Mouse (Mus musculus) neural tube, embryonic 15.5 days (tissue): ENCODE measurements around the gene Tmem189. TPM values are rescaled to one million over a fixed set of nuclear protein-coding genes. Genes with fewer than 3 reads are reported as not detected.

Source experiments
- ATAC-seq: fragments of 200-750 bp; cut with Nextera tagmentation; 2 replicates; pipeline ENCODE4 v1.8.0; 2017; ENCODE audit warnings: mild to moderate bottlenecking, moderate TSS enrichment, moderate library complexity; ENCODE audit not compliant: low FRiP score
- H3K27ac ChIP-seq: fragments of 300-500 bp; sonication (generic); replicated peaks from 2 replicates; pipeline ENCODE4 v1.5.1; 2015; ENCODE audit warnings: mild to moderate bottlenecking, inconsistent platforms
- H3K27me3 ChIP-seq: fragments of 300-500 bp; sonication (generic); replicated peaks from 2 replicates; pipeline ENCODE4 v1.6.1; 2015; ENCODE audit warnings: inconsistent platforms
- H3K36me3 ChIP-seq: fragments of 300-500 bp; sonication (generic); 2 replicates; pipeline ENCODE4 v1.6.1; 2015; ENCODE audit warnings: inconsistent platforms
- H3K4me1 ChIP-seq: fragments of 300-500 bp; sonication (generic); 2 replicates; pipeline ENCODE4 v1.6.1; 2015; ENCODE audit warnings: inconsistent platforms
- H3K4me2 ChIP-seq: fragments of 300-500 bp; sonication (generic); 2 replicates; pipeline ENCODE4 v1.6.1; 2015; ENCODE audit warnings: inconsistent platforms, mild to moderate bottlenecking, moderate library complexity
- H3K4me3 ChIP-seq: fragments of 300-500 bp; sonication (generic); replicated peaks from 2 replicates; pipeline ENCODE4 v1.5.1; 2015; ENCODE audit warnings: mild to moderate bottlenecking, inconsistent platforms
- H3K9ac ChIP-seq: fragments of 300-500 bp; sonication (generic); replicated peaks from 2 replicates; pipeline ENCODE4 v1.6.1; 2015; ENCODE audit warnings: mild to moderate bottlenecking, inconsistent platforms
- H3K9me3 ChIP-seq: fragments of 300-500 bp; sonication (generic); replicated peaks from 2 replicates; pipeline ENCODE4 v1.6.1; 2016; ENCODE audit warnings: inconsistent platforms
- WGBS: fragments of 180-500 bp; shearing (Covaris S2); methylation state at CpG from one replicate; pipeline ENCODE4 v1.1.7; 2015; ENCODE audit warnings: mixed read lengths; 5-methylcytosine and 5-hydroxymethylcytosine counted together
- polyA plus RNA-seq: library from polyadenylated mRNA; unstranded; fragments of >200 nt; fragmentation: Nextera tagmentation; extraction: Ambion mirVana; gene quantifications from 2 replicates; pipeline ENCODE4 v1.2.1, GENCODE M21; 2015

The Tmem189 gene
- polyA plus RNA-seq, 1 experiment from 2014 or later: 41.4 TPM

GRCm38 (mm10) chr2:167688498-167689451, 847 bp downstream of the Tmem189 start, which contains the start of gene Cebpb:
Gene Cebpb (plus strand): TSS chr2:167688915.
- Histone ChIP-seq H3K9ac (peak within 1 kb of the TSS; percentile 60), H3K9me3 (no peaks in the 10 kb centered on the region), H3K27me3 (peaks cover 64% of the 10 kb centered on the region), H3K4me2 (peak within 1 kb of the TSS; percentile 95), H3K4me1 (peaks cover 25% of the 10 kb centered on the region), H3K27ac (peak within 1 kb of the TSS; percentile 63; the same call in 1 of the 2 replicates), H3K4me3 (peak within 1 kb of the TSS; percentile 71), H3K36me3 (no peaks in the 10 kb centered on the region)
- ATAC-seq: peak; percentile 59
- under 1% methylated on average over 129 of the region's 147 CpGs for WGBS

GRCm38 (mm10) chr2:167688126-167688497, 1.5 kb downstream of the Tmem189 start:
- peak; percentile 7; the same call in 1 of the 2 replicates for ATAC-seq
- H3K27ac ChIP-seq: no peak overlapping the region
- H3K27me3 ChIP-seq: peaks cover 64% of the 10 kb centered on the region
- WGBS: 22% methylated on average over 12 of the region's 12 CpGs
- H3K4me3 ChIP-seq: peak overlapping the region; percentile 71
- H3K36me3 ChIP-seq: no peaks in the 10 kb centered on the region
- H3K9me3 ChIP-seq: no peaks in the 10 kb centered on the region
- peaks cover 25% of the 10 kb centered on the region for H3K4me1 ChIP-seq
- peak overlapping the region; percentile 95 for H3K4me2 ChIP-seq
- H3K9ac ChIP-seq: no peak overlapping the region

- peaks cover 64% of the 10 kb centered on the region for H3K27me3 ChIP-seq
- no peak for ATAC-seq
- 65% methylated on average over 11 of the region's 11 CpGs for WGBS
- H3K4me2 ChIP-seq: no peak overlapping the region
- H3K27ac ChIP-seq: no peak overlapping the region
- H3K36me3 ChIP-seq: no peaks in the 10 kb centered on the region
- no peaks in the 10 kb centered on the region for H3K9me3 ChIP-seq
- H3K4me1 ChIP-seq: peaks cover 25% of the 10 kb centered on the region
- H3K9ac ChIP-seq: no peak overlapping the region
- no peak overlapping the region for H3K4me3 ChIP-seq
Measured at GRCm38 (mm10) chr2:167687651-167688101, 1.9 kb downstream of the Tmem189 start.

GRCm38 (mm10) chr2:167687250-167687586, 2.4 kb downstream of the Tmem189 start:
- Histone ChIP-seq H3K9me3 (no peaks in the 10 kb centered on the region), H3K9ac (no peak overlapping the region), H3K4me2 (no peak overlapping the region), H3K27me3 (peaks cover 62% of the 10 kb centered on the region), H3K36me3 (no peaks in the 10 kb centered on the region), H3K4me3 (no peak overlapping the region), H3K27ac (no peak overlapping the region), H3K4me1 (peaks cover 25% of the 10 kb centered on the region)
- WGBS: 83% methylated on average over 4 of the region's 4 CpGs
- no peak for ATAC-seq

- Histone ChIP-seq H3K36me3 (no peaks in the 10 kb centered on the region), H3K27me3 (peaks cover 56% of the 10 kb centered on the region), H3K9me3 (no peaks in the 10 kb centered on the region), H3K4me1 (peaks cover 25% of the 10 kb centered on the region), H3K9ac (no peak overlapping the region), H3K27ac (no peak overlapping the region), H3K4me2 (no peak overlapping the region), H3K4me3 (no peak overlapping the region)
- WGBS: 77% methylated on average over 16 of the region's 16 CpGs
- no peak for ATAC-seq
Measured at GRCm38 (mm10) chr2:167686382-167687249, 3.0 kb downstream of the Tmem189 start.

- no peak overlapping the region for H3K4me3 ChIP-seq
- H3K36me3 ChIP-seq: no peaks in the 10 kb centered on the region
- no peaks in the 10 kb centered on the region for H3K9me3 ChIP-seq
- ATAC-seq: no peak
- no peak overlapping the region for H3K4me2 ChIP-seq
- peaks cover 22% of the 10 kb centered on the region for H3K4me1 ChIP-seq
- 82% methylated on average over 3 of the region's 3 CpGs for WGBS
- H3K27ac ChIP-seq: no peak overlapping the region
- peaks cover 48% of the 10 kb centered on the region for H3K27me3 ChIP-seq
- no peak overlapping the region for H3K9ac ChIP-seq
Measured at GRCm38 (mm10) chr2:167685865-167686264, 3.8 kb downstream of the Tmem189 start.

GRCm38 (mm10) chr2:167685137-167685536, 4.5 kb downstream of the Tmem189 start:
- no peak overlapping the region for H3K4me3 ChIP-seq
- no peaks in the 10 kb centered on the region for H3K36me3 ChIP-seq
- WGBS: 8% methylated on average over 8 of the region's 8 CpGs
- ATAC-seq: 0 out of 2 replicates have a peak, but pooled peaks have one; percentile 22
- peaks cover 43% of the 10 kb centered on the region for H3K27me3 ChIP-seq
- H3K4me2 ChIP-seq: no peak overlapping the region
- H3K27ac ChIP-seq: no peak overlapping the region
- peaks cover 16% of the 10 kb centered on the region for H3K4me1 ChIP-seq
- no peaks in the 10 kb centered on the region for H3K9me3 ChIP-seq
- H3K9ac ChIP-seq: no peak overlapping the region

- no peaks in the 10 kb centered on the region for H3K9me3 ChIP-seq
- WGBS: 80% methylated on average over 3 of the region's 3 CpGs
- no peak overlapping the region for H3K9ac ChIP-seq
- no peaks in the 10 kb centered on the region for H3K36me3 ChIP-seq
- H3K27ac ChIP-seq: no peak overlapping the region
- no peak for ATAC-seq
- H3K4me3 ChIP-seq: no peak overlapping the region
- H3K4me1 ChIP-seq: peaks cover 9% of the 10 kb centered on the region; the same call in 1 of the 2 replicates
- H3K4me2 ChIP-seq: no peak overlapping the region
- H3K27me3 ChIP-seq: peaks cover 34% of the 10 kb centered on the region
Measured at GRCm38 (mm10) chr2:167683721-167684120, 5.9 kb downstream of the Tmem189 start.

- no peak for ATAC-seq
- Histone ChIP-seq H3K4me2 (no peak overlapping the region), H3K27ac (no peak overlapping the region), H3K4me1 (peaks cover 4% of the 10 kb centered on the region; the same call in 1 of the 2 replicates), H3K9me3 (no peaks in the 10 kb centered on the region), H3K36me3 (no peaks in the 10 kb centered on the region), H3K4me3 (no peak overlapping the region), H3K9ac (no peak overlapping the region), H3K27me3 (peaks cover 12% of the 10 kb centered on the region)
- 55% methylated on average over 5 of the region's 5 CpGs for WGBS
Measured at GRCm38 (mm10) chr2:167680657-167681056, 9.0 kb downstream of the Tmem189 start.

GRCm38 (mm10) chr2:167679902-167680430, 9.7 kb downstream of the Tmem189 start:
- WGBS: 4% methylated on average over 13 of the region's 13 CpGs
- peak; percentile 54; the same call in 1 of the 2 replicates for ATAC-seq
- H3K4me3 ChIP-seq: no peak overlapping the region
- H3K4me2 ChIP-seq: no peak overlapping the region
- no peaks in the 10 kb centered on the region for H3K9me3 ChIP-seq
- no peak overlapping the region for H3K9ac ChIP-seq
- no peaks in the 10 kb centered on the region for H3K36me3 ChIP-seq
- H3K27ac ChIP-seq: no peak overlapping the region
- H3K27me3 ChIP-seq: peaks cover 8% of the 10 kb centered on the region
- H3K4me1 ChIP-seq: peaks cover 4% of the 10 kb centered on the region; the same call in 1 of the 2 replicates

- WGBS: 55% methylated on average over 5 of the region's 5 CpGs
- Histone ChIP-seq H3K4me2 (no peak overlapping the region), H3K27me3 (no peaks in the 10 kb centered on the region), H3K27ac (no peak overlapping the region), H3K9me3 (no peaks in the 10 kb centered on the region), H3K4me1 (peaks cover 4% of the 10 kb centered on the region; the same call in 1 of the 2 replicates), H3K9ac (no peak overlapping the region), H3K36me3 (no peaks in the 10 kb centered on the region), H3K4me3 (no peak overlapping the region)
- ATAC-seq: no peak
Measured at GRCm38 (mm10) chr2:167678600-167678999, 11.0 kb downstream of the Tmem189 start.
